Mouse (Mus musculus): Measurements from ENCODE around the gene Foxn3. TPM values are rescaled to one million over a fixed set of nuclear protein-coding genes. Genes with fewer than 3 reads are reported as not detected.

Gene Foxn3
- polyA plus RNA-seq, 1 experiment from 2014 or later: 74.5 TPM

DNA sequence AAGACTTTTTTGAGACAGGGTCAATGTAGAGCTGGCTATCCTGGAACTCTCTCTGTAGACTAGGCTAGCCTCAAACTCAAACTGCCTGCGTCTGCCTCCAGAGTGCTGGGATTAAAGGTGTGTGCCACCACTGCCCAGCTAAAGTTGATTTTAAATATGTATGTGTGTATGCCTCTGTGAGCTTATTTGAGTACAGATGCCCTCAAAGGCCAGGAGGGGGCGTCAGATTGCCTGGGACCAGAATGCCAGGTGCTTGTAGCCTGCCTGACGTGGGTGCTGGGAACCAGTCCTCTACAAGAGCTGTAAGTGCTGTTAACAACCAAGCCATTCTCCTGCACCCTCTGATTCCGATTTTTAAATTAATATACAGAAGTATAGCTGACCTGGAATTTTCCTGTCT is 23.2 kb downstream of the Foxn3 start:
- H3K9ac ChIP-seq: no peak overlapping the region
- WGBS: 93% methylated on average over 4 of the region's 4 CpGs
- H3K9me3 ChIP-seq: peaks cover 11% of the 10 kb centered on the region
- no peak overlapping the region for H3K27ac ChIP-seq (replicated peaks)
- no peak for ATAC-seq (ENCODE audit: low read depth)
- no peak overlapping the region for H3K4me3 ChIP-seq
- H3K27me3 ChIP-seq: no peaks in the 10 kb centered on the region
- H3K4me2 ChIP-seq: no peak overlapping the region
- H3K4me1 ChIP-seq (replicated peaks): no peaks in the 10 kb centered on the region; the same call in 1 of the 2 replicates
- peaks cover 7% of the 10 kb centered on the region; the same call in 1 of the 2 replicates for H3K36me3 ChIP-seq

DNA sequence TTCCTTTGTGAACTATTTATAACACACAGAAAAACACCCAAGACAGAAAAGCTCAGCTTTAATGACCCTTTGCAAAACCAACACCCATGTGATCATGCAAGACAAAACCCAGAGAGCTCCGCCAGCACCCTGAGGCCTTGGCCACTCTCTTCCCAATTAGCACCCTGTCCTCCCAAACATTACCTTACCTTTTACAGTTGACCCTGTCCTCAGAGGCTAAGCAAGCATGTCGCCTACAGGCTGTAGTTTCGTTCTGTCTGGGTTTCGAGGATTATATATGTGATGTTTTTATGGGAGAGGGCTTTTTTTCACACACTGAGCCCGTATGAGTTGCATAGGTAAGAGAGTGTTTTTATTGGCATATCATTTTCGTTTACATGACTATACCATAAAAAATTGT is 26.1 kb downstream of the Foxn3 start:
- H3K9ac ChIP-seq: no peak overlapping the region
- no peak overlapping the region for H3K4me3 ChIP-seq
- no peaks in the 10 kb centered on the region for H3K27me3 ChIP-seq
- 91% methylated on average over 6 of the region's 6 CpGs for WGBS
- ATAC-seq (ENCODE audit: low read depth): no peak
- no peaks in the 10 kb centered on the region for H3K4me1 ChIP-seq (replicated peaks)
- H3K27ac ChIP-seq (replicated peaks): no peak overlapping the region
- H3K36me3 ChIP-seq: peaks cover 19% of the 10 kb centered on the region
- no peak overlapping the region for H3K4me2 ChIP-seq
- H3K9me3 ChIP-seq: peaks cover 13% of the 10 kb centered on the region

DNA sequence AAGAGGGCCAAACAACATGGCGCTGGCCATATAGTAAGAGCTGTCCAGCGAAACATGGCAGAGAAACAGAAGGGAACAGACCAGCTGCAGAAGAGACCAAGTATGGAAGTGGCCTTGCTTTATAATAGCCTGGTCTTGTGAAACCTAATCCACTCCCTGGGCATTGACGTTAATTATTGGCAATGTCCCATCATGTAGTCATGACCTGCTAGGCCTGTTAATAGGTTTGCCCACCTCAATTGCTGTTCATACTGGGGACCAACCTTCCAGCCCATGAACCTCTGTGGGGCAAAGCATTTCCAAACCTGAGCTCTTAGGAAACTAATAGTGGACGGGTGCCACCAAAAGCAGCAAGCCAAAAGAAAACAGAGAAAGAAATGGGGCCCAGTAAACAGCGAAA is 27.0 kb downstream of the Foxn3 start:
- Histone ChIP-seq H3K4me2 (no peak overlapping the region), H3K36me3 (peaks cover 19% of the 10 kb centered on the region), H3K4me3 (no peak overlapping the region), H3K27ac (replicated peaks) (no peak overlapping the region), H3K27me3 (no peaks in the 10 kb centered on the region), H3K4me1 (replicated peaks) (no peaks in the 10 kb centered on the region), H3K9ac (no peak overlapping the region), H3K9me3 (peaks cover 13% of the 10 kb centered on the region)
- WGBS: 96% methylated on average over 5 of the region's 5 CpGs
- ATAC-seq (ENCODE audit: low read depth): no peak

DNA sequence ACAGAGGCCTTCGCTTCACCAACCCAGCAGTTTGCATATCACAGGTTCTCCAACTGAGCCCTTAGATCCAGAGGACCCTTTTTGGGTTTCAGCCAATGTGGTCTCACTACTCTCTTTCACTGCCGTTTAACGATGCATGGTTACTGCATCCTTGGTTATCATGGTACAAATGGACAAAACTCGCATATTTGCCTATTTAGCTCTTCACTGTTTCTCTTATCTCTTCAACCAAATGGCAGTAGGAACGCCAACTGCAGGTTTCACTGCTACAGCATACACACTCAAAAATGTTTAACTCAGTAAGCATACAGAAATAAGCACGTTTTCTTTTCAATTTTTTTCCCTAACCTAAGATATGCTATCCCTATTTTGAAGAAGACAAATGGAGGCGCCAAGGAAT is 31.0 kb downstream of the Foxn3 start:
- ATAC-seq (ENCODE audit: low read depth): no peak
- no peak overlapping the region for H3K27ac ChIP-seq (replicated peaks)
- peaks cover 19% of the 10 kb centered on the region for H3K36me3 ChIP-seq
- 91% methylated on average over 7 of the region's 7 CpGs for WGBS
- H3K4me1 ChIP-seq (replicated peaks): peaks cover 28% of the 10 kb centered on the region
- H3K4me3 ChIP-seq: no peak overlapping the region
- H3K9me3 ChIP-seq: peaks cover 13% of the 10 kb centered on the region
- no peak overlapping the region for H3K9ac ChIP-seq
- H3K27me3 ChIP-seq: no peaks in the 10 kb centered on the region
- H3K4me2 ChIP-seq: no peak overlapping the region

DNA sequence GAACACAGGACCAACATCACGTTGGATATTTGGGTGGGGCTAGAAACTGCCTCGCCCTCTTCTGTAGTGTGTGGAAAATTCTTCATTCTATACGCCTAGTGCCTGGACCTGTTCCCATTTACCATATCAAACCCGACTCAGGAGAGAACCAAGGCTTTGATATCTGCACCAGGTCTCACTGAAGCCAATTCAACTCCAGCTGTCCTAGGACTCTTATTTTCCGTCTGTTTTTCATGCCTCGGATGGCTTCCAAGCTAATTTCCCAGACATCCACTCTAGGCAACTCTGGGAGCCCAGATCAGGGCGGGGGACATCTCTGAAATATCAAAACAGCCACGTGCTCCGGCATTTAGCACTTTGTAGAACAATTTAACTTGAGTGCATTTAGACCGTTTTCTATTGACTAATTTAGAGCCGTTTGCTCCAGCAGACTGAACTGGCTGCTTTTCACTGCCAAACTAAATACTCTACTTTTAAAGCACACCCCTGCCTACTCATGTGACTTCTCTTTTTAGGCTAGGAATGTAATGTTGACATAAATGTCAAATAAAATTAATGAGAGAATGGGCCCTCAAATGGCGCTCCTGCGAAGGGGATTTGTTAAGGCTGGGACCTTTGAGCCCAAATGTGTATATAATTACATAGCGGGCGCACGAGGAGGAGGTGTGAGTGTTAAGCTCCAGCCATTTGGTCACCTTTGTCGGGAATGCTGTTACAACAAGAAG is 33.5 kb downstream of the Foxn3 start:
- H3K27ac ChIP-seq (replicated peaks): no peak overlapping the region
- H3K9me3 ChIP-seq: 0 out of 2 replicates have a peak, but pooled peaks cover under 1% of the 10 kb centered on the region
- no peak for ATAC-seq (ENCODE audit: low read depth)
- peaks cover 34% of the 10 kb centered on the region for H3K4me1 ChIP-seq (replicated peaks)
- no peak overlapping the region for H3K9ac ChIP-seq
- H3K27me3 ChIP-seq: no peaks in the 10 kb centered on the region
- H3K4me2 ChIP-seq: no peak overlapping the region
- H3K36me3 ChIP-seq: peaks cover 8% of the 10 kb centered on the region; the same call in 1 of the 2 replicates
- WGBS: 53% methylated on average over 17 of the region's 17 CpGs
- no peak overlapping the region for H3K4me3 ChIP-seq

DNA sequence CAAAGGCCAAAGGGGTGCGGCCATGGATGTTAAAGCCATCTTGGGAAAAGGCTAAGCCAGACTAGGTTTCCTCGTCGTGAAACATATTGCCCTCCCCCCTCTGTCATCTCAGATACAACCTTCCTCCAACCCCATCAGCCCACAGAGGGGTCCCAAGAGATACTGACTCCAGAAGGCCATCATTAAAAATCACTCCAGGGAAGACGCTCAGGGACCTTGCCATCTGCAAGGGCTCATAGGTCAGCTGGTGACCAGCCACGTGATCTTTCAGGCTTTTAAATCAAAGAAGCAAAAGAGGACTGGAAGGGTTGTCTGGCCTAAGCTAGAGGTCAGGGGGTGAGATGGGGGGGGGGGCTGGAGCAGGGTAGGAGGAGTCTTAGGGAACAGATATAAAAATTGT is 34.4 kb downstream of the Foxn3 start:
- ATAC-seq (ENCODE audit: low read depth): no peak
- 47% methylated on average over 5 of the region's 5 CpGs for WGBS

DNA sequence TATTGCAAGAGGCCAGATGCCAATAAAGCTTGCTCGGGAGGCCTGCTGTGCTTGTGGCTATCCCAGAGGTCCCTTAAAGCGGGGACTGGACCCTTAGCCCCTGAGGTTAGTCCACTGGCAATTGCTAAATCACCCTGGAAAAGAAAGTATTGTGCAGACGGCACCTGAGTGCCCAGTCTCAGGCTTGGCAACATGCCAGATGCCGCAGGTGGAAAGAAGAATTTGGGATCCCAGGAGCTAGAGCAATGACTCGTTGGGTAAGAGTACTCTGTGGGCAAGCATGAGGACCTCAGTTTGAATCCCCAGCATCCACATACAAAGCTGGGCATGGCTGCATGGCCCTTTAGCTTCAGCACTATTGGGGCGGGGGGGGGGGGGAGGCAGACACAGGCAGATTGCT is 35.9 kb downstream of the Foxn3 start:
- Histone ChIP-seq H3K4me1 (replicated peaks) (peaks cover 34% of the 10 kb centered on the region), H3K9ac (no peak overlapping the region), H3K9me3 (no peaks in the 10 kb centered on the region), H3K27ac (replicated peaks) (no peak overlapping the region), H3K4me2 (no peak overlapping the region), H3K27me3 (no peaks in the 10 kb centered on the region), H3K4me3 (no peak overlapping the region), H3K36me3 (no peaks in the 10 kb centered on the region)
- ATAC-seq (ENCODE audit: low read depth): no peak
- WGBS: 72% methylated on average over 6 of the region's 6 CpGs

More for the DNA sequence above, 34.4 kb downstream of the Foxn3 start:
- no peak overlapping the region for H3K4me2 ChIP-seq
- no peaks in the 10 kb centered on the region for H3K9me3 ChIP-seq
- no peaks in the 10 kb centered on the region for H3K27me3 ChIP-seq
- H3K4me1 ChIP-seq (replicated peaks): peaks cover 34% of the 10 kb centered on the region
- peaks cover under 1% of the 10 kb centered on the region; the same call in 1 of the 2 replicates for H3K36me3 ChIP-seq
- no peak overlapping the region for H3K4me3 ChIP-seq
- H3K27ac ChIP-seq (replicated peaks): no peak overlapping the region
- H3K9ac ChIP-seq: no peak overlapping the region

DNA sequence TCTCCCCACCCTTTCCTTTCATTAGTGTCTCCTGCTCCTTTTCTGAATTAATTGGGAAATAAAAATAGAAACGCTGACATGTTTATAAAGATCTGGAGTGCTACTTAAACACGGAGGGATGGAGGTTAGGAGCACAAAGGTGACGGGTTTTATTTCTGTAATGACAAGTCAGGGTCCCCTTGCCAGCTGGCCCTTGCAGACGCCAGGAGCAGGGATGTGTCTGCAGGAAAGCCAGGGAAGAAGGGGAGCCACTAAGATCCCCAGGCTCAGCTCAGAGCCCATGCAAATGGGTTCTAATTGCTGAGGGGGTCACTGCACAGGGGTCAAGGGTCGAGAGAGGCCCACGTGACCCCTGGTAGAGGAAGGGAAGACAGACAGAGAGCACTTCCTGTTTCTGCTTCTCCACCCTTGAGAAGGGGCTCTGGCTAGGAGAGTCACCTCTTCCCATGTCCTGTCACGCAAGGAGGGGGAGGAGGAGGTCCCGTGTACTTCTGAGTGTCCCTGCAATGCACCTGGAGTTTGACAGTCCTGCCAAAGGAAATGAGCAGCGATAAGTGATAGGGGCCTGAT is 36.7 kb downstream of the Foxn3 start:
- no peak for ATAC-seq (ENCODE audit: low read depth)
- no peaks in the 10 kb centered on the region for H3K9me3 ChIP-seq
- H3K27me3 ChIP-seq: no peaks in the 10 kb centered on the region
- H3K4me2 ChIP-seq: no peak overlapping the region
- H3K4me1 ChIP-seq (replicated peaks): peaks cover 34% of the 10 kb centered on the region
- H3K4me3 ChIP-seq: no peak overlapping the region
- H3K9ac ChIP-seq: no peak overlapping the region
- H3K27ac ChIP-seq (replicated peaks): no peak overlapping the region
- no peaks in the 10 kb centered on the region for H3K36me3 ChIP-seq
- 67% methylated on average over 9 of the region's 9 CpGs for WGBS

DNA sequence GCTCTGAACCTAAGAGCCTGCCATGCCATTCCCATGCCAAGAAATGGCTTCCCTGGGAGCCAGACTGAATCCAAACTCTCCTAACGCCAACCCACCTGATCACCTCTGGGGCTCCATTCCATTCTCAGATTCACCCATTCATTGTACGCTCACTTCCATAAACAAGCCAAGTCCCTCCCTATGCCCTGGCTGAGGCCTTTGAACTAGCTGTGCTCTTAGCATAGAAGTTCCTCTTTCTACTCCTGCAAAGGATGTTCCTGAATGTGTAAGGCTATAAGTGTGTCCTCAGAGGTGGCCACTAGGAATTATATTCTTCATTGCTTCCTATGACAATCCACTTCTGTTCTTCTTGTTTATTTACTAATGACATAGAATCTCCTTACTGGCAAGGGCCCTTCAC is 40.5 kb downstream of the Foxn3 start:
- Histone ChIP-seq H3K4me3 (no peak overlapping the region), H3K4me1 (replicated peaks) (peaks cover 29% of the 10 kb centered on the region), H3K9me3 (no peaks in the 10 kb centered on the region), H3K27me3 (no peaks in the 10 kb centered on the region), H3K36me3 (no peaks in the 10 kb centered on the region), H3K4me2 (no peak overlapping the region), H3K27ac (replicated peaks) (no peak overlapping the region), H3K9ac (no peak overlapping the region)
- WGBS: 86% methylated on average over 2 of the region's 2 CpGs
- ATAC-seq (ENCODE audit: low read depth): no peak

DNA sequence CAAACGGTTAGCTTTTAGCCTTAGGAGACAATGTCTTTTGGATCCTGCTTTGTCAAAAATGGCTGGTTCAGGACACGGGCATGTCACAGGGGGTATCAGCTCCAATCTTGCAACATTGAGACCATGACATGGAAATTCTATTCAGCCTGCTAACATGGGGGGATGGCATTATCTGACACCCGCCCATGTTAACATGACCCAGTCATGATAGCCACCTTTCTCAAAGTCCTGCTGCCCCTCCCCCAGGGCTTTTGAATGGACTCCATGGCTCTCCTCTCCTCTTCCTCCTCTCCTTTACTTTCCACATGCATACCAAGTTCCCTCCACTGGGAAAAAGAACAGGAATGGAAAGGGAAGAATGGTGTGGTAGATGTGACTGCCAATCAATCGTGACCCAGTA is 43.5 kb downstream of the Foxn3 start:
- no peak overlapping the region for H3K9ac ChIP-seq
- H3K9me3 ChIP-seq: no peaks in the 10 kb centered on the region
- no peaks in the 10 kb centered on the region for H3K27me3 ChIP-seq
- H3K4me2 ChIP-seq: no peak overlapping the region
- peak overlapping the region; percentile 46; the same call in 1 of the 2 replicates for H3K27ac ChIP-seq (replicated peaks)
- no peaks in the 10 kb centered on the region for H3K36me3 ChIP-seq
- H3K4me1 ChIP-seq (replicated peaks): peaks cover 20% of the 10 kb centered on the region
- no peak overlapping the region for H3K4me3 ChIP-seq
- no peak for ATAC-seq (ENCODE audit: low read depth)
- WGBS: 83% methylated on average over 4 of the region's 4 CpGs

DNA sequence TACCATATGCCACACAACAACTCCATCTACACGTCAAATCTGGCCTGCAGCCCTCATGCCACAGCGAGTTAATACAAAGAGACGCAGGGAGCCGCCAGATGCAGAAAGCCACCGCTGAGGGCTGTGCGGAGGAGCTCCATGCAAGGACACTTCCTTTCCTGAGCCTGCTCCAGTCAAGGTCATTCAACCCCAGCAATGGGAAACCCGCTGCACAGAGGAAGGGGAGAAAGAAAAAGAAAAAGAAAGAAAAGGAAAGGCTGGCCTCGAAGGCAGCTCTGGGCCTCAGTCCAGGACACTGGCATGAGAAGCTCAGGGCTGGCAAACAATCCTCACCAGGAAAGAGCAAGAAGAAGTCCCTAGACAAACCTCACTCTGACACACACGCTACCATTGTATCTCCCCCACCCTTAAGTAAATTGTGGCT is 44.2 kb downstream of the Foxn3 start:
- Histone ChIP-seq H3K27ac (replicated peaks) (peak overlapping the region; percentile 46; the same call in 1 of the 2 replicates), H3K9ac (no peak overlapping the region), H3K4me2 (no peak overlapping the region), H3K9me3 (no peaks in the 10 kb centered on the region), H3K27me3 (no peaks in the 10 kb centered on the region), H3K4me3 (no peak overlapping the region), H3K4me1 (replicated peaks) (peaks cover 20% of the 10 kb centered on the region), H3K36me3 (no peaks in the 10 kb centered on the region)
- ATAC-seq (ENCODE audit: low read depth): no peak; the same call in 1 of the 2 replicates
- 43% methylated on average over 9 of the region's 9 CpGs for WGBS

DNA sequence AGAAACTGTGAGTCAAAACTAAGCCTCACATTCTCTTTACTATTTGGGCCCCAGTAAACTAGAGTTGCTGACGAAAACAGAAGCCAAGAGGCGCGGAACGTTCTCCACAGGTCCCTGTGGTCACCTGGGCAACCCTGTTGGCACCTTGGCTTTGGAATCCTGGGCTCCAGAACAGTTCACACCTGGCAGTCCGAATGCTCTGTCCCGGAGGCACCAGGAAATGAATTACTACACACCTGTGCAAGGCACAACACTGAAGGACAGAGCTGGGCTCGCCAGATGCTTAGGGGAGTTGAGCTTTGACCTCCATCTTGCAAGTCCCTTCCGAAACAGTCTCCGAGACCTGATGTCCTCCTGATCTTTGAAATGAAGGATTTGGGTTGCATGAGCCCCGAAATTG is 44.7 kb downstream of the Foxn3 start:
- Histone ChIP-seq H3K36me3 (no peaks in the 10 kb centered on the region), H3K4me3 (no peak overlapping the region), H3K4me2 (no peak overlapping the region), H3K4me1 (replicated peaks) (peaks cover 20% of the 10 kb centered on the region), H3K27me3 (no peaks in the 10 kb centered on the region), H3K9ac (no peak overlapping the region), H3K27ac (replicated peaks) (peak overlapping the region; percentile 46; the same call in 1 of the 2 replicates), H3K9me3 (no peaks in the 10 kb centered on the region)
- WGBS: 94% methylated on average over 10 of the region's 10 CpGs
- ATAC-seq (ENCODE audit: low read depth): no peak

Data from neural tube, embryonic 13.5 days (tissue).